Mouse (Mus musculus): ENCODE measurements around the gene Kcnj3. TPM values are rescaled to one million over a fixed set of nuclear protein-coding genes. Genes with fewer than 3 reads are reported as not detected.

Kcnj3 gene
- not detected for total RNA-seq (2023)

GRCm38 (mm10) chr2:55435721-55436260, at the start of gene Kcnj3:
Gene Kcnj3, plus strand, starts transcription at chr2:55435970.

Data from monocyte, adult 59 days (primary cell).